Mouse (Mus musculus): ENCODE results near the gene Cers2.
"Not testable (repeated sequence)": the region's sequence is repeated elsewhere in the genome, so short reads cannot be mapped to it uniquely, and the experiment has no call there.

GRCm38 (mm10) chr3:95343356-95344000 lies 28.9 kb downstream of the Cers2 start:
- TF ChIP-seq CTCF, EP300 (IDR thresholded peaks at IDR 0.05; ENCODE audit: low read depth): not testable (repeated sequence)

Measured in liver, postnatal 0 days (tissue).